Mouse (Mus musculus): ENCODE data around the gene Ppp2r1b.

Ppp2r1b gene

GRCm38 (mm10) chr9:50911861-50912515 is 66.9 kb downstream of the Ppp2r1b start:
- DNase-seq (ENCODE audit: low read depth, low spot score) = no peak

GRCm38 (mm10) chr9:50918131-50918530 is 73.0 kb downstream of the Ppp2r1b start:
- DNase-seq (ENCODE audit: low read depth, low spot score) = no peak

- DNase-seq (ENCODE audit: low read depth, low spot score) = no peak
Measured at GRCm38 (mm10) chr9:50919554-50919953, 74.5 kb downstream of the Ppp2r1b start.

- no peak for DNase-seq (ENCODE audit: low read depth, low spot score)
Measured at GRCm38 (mm10) chr9:50920933-50921895, 76.1 kb downstream of the Ppp2r1b start.

GRCm38 (mm10) chr9:50922363-50923153 is 77.5 kb downstream of the Ppp2r1b start:
- no peak for DNase-seq (ENCODE audit: low read depth, low spot score)

- no peak for DNase-seq (ENCODE audit: low read depth, low spot score)
Measured at GRCm38 (mm10) chr9:50924454-50924853, 79.4 kb downstream of the Ppp2r1b start.

GRCm38 (mm10) chr9:50925801-50926200 is 80.7 kb downstream of the Ppp2r1b start:
- DNase-seq (ENCODE audit: low read depth, low spot score) = no peak

GRCm38 (mm10) chr9:50929986-50930385 is 84.9 kb downstream of the Ppp2r1b start:
- DNase-seq (ENCODE audit: low read depth, low spot score) = no peak

GRCm38 (mm10) chr9:50941804-50942401 is 96.8 kb downstream of the Ppp2r1b start:
- DNase-seq (ENCODE audit: low read depth, low spot score) = no peak

- no peak for DNase-seq (ENCODE audit: low read depth, low spot score)
Measured at GRCm38 (mm10) chr9:50942711-50943110, 97.6 kb downstream of the Ppp2r1b start.

All from mesoderm, embryonic 11.5 days (tissue).